Mouse (Mus musculus) testis, postnatal 14 days (tissue): Measurements from ENCODE around the gene Lsm14b.

Source experiments
- DNase-seq: peaks from one replicate; pipeline ENCODE4 v3.0.0; 2021; ENCODE audit warnings: low spot score

Gene Lsm14b

DNA sequence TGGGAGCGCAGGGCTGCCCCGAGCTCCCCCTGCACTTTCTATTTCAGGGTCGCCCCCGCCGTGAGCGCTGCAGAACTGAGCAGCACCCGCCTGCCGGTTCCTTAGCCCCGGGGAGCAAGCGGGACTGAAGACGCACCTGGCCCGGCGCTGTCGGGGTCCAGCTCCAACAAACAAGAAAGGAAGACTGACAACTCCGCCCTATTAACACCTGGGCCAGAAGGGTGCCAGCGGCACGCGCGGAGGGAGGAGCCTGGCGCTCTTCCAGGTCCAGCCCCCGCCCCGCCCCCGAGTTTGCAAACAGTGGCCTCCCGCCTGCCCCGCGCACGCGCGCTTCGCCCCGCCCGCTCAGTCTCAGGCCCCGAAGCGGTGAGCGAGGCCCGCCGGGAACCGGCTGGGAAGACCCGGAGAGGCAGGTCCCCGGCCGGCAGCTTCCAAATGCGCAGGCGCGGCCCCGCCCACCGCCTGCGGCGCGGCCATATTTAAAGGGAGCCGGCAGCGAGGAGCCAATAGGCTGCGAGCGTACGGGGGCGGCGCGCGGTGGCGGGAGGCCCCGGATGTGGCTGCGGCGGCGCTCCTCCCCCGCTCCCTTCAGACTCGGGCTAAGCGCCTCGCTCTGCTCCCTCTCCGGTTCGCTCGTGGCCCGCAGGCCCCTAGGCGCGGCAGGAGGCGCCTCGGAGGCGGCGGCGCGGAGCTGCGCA is at the start of gene Lsm14b:
TSS of gene Lsm14b (plus strand) at position 587 of the 698 bp plus-strand sequence.
- DNase-seq = peak; percentile 99

DNA sequence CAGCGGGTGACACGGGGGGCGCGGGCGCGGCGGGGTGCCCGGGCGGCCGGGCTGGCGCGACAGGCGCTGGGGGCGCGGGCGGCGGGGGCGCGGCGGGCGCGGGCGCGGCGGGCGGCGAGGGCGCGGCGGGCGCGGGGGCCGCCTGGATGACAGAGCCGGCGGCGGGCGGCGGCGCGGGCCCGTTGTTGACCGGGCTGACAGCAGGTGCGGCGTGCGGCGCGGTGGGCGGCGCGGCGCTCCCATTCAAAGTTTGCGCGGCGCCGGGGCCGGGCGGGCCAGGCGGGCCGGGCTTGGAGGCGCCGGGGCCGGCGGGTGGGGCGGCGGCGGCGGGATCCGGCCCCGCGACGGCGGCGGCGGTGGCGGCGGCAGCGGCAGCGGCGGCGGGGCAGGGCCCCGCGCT is 48.9 kb upstream of the Lsm14b start:
- no peak for DNase-seq

DNA sequence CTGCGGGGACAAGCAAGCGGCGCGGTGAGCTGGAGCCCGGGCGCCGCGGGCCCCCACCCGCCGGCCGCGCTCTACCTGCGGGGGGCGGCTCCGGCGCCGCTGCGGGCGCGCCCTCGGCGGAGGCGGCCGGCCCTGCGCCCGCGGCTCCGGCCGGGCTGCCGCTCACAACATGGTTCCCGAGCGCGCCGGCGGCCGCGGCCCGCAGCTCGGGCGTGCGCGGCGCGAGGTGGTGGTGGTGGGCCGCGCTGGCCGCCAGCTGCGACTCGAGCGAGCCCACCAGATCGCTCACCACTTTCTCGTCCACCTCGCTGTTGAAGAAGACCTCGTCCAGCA is 48.5 kb upstream of the Lsm14b start:
- DNase-seq = no peak

DNA sequence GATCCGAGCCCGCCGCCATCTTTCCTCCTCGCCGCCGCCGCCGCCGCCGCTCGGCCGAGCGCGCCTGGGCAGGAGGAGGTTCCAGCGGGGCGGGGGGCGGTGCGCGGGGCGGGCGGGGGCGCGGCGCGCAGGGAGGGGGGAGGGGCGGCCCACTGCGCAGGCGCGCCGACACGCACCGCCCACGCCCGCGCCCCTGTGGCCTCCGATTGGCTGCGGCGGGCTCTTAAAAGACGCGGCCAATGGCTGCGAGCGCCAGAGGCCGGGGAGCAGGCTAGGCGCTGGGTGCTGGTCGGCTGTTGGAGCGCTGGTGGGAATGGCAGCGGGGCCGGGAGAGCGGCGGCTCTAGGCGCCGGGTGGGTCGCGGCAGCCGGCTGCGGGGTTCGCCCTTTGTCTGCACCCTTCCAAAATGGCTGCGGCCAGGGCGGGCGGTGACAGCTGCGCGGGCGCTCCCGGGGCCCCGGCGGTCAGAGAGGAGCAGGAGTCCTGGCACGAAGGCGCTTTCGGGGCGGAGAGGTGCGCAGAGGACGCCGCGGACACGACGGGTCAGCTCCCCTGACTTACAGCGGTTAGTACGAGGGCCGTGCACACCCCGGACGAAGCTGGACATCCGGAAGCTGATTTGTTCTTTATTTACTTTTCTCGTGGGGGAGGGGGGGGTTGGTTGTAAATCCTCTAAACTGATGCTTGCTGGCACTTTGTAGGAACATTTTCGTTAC is 48.0 kb upstream of the Lsm14b start, which contains the start of gene Taf4:
TSS of gene Taf4 (minus strand) at position 19 of the 716 bp plus-strand sequence.
- peak; percentile 93 for DNase-seq

DNA sequence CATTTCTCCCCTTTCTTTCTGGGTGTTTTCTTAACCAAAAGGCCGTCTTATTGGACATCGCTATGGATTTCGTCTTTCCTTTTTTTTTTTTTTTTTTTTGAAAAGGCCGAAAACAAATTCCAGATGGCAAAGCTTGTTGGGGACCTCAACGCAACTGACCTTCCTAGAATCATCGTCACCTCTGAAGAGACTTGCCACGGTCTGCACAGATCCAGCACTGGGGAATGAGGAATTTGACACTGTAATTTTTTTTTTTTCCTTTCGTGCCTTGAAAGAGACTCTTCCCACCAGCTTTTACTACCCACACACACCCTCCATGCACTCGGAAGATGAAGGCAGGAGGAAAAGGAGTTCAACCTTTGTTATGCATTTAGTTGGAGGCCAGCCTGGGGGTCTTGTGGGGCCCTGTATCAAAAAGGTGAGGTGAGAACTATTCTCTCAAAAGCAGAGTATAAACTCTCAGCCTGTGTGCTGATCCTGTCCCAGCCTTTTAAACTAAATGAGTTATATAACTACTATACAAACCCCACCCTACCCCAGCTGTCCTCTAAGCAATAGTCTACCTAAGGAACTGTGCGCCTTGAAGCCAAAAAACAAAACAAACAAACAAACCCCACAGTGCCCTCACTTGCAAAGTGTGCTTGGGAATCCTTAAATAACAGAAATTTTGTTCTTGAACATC is 47.3 kb upstream of the Lsm14b start:
- DNase-seq = no peak

DNA sequence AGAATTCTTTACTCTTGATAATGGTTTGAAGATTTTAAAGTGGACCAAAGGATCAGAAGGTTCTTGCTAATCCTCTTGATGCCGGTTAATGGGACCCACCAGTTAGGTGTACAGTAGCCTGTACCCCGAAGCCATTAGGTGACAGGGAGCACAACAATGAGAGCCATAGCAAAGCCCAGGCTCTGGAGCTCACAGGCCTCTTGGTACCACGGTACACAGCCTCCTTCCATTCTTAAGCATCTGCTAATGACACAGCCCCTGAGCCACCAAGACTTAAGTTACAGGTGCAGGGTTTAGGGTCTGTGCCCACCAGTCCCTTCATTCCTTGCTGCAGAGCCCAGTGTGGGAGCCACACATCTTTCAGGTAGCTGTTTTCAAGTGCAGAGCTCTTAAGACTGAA is 46.5 kb upstream of the Lsm14b start:
- no peak for DNase-seq

DNA sequence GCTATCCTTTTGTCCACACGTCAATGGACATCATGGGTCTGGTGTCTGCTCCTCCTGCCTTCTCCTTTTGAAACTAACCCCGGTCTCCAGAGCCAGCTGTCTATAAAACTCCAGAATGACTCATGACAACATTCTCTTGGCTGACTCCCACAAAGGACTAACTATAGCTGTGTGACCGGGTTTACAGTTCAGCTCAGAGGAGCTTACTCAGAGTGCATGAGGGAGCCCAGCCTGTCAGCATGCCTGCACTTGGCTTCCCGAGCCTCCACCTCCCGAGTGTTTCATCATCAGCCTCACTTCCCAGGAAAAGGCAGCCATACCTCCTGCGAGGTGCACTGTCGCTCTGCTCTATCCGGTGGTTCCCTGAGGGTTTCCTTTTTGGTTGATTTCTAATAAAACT is 45.0 kb upstream of the Lsm14b start:
- no peak for DNase-seq

DNA sequence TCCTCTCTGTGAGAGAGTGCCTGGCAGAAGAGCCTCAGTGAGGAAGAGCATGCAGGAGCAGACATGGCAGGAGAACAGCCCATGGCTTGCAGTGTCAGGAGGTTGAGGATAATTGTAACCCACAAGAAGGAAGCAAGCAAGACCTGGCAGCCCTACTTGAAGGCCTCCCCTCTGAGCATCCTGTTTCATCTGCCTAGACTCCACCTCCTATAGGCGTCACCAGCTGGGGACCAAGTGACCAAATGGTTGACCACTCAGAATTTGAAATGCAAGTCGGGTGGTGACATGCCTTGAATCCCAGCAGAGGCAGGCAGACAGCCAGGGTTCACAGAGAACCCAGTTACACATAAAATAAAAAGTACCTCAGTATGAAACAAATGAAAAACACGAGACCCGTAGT is 44.2 kb upstream of the Lsm14b start:
- no peak for DNase-seq

DNA sequence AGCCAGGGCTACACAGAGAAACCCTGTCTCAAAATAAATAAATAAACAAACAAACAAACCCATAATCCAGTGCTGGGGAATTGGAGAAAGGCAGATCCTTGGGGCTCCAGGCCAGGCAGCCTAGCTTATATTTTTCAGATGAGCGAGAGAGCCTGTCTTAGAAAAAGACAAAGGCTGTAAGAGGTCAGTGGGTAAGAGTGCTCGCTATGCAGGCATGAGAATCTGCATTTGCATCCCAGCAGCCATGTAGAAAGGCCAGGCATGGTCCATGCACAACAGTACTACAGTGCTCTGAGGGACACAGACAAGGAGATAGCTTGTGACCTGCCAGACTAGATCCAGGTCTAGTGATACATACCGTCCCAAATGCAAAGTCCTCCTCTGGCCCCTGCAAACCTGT is 42.1 kb upstream of the Lsm14b start:
- no peak for DNase-seq

DNA sequence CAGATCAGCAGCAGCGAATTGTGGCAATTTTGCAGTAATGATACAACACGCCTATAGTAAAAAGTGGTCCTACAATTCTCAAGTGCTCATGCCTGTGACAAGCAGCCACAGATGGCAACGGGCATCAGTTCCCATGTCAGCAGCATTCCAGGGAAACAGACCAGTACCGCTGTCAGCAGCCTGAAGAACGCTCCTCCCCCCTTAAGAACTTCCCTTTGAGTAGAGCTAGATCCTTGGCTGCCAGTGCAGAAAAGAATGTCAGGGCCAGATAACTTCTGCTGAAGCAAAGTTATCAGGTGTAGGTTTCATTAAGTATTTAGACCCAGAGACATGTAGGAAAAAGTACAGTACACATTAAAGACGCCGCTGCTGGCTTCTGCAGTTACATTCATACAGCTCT is 40.0 kb upstream of the Lsm14b start:
- DNase-seq = no peak

DNA sequence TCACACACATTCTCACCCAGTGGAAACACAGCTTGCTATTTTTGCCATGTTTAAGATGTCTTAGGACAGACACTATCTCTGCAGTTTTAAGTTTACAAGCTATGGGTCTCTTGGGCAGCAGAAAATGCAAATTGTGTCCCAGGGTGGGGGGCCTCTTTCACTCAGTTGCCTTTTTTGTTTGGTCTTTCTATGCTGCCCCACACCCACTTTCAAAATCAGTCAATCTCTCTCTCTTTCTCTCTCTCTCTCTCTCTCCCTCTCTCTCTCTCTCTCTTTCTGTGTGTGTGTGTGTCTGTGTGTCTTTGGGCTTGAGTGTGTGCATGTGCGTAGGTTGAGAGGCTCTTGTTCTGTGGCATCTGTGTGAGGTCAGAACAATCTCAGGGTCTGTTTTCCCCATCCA is 39.1 kb upstream of the Lsm14b start:
- no peak for DNase-seq

DNA sequence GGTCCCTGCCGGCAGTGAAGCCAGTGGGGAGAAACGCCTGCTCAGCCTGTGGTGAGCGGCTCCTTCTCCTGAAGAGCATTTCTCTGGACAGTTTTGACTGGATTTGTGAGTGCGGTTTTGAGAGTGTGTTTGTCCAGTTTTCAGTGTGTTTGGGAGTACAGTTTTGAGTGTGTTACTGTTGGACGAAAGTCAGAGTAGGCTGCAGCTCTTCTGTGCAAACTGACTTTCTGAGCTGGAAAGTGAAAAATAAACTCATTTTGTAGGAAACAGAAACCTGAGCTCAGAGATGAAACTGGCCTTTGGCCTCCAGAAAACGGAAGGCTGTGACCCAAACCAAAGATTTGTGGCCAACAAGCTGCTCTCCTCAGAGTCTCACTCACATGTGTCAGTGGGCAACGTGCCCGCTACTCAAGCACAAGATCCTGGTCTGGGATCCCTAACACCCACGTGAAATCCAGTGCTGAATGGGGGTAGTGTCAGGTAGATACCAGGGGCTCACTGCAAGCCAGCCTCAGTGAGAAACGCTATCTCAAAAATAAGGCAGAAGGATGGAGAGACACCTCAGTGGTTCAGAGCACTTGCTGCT is 38.3 kb upstream of the Lsm14b start:
- no peak for DNase-seq

DNA sequence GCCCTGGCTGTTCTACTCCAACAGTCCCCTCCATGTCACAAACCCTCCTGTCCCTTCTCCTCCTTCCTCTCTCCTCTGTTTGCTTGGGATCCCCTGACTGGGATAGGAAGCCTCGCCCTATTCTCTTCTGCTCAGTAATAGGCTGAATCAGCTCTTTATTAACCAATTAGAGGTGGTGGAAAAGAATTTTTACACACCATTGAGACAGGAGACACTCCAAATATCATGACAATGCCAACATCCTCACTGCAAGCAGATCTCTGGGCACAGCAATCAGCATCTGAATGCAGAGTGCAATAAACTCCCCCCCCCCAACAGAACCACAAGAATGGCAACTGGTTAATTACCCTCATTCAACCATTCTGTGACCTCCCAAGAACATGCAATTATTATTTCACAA is 35.7 kb upstream of the Lsm14b start:
- DNase-seq = no peak

DNA sequence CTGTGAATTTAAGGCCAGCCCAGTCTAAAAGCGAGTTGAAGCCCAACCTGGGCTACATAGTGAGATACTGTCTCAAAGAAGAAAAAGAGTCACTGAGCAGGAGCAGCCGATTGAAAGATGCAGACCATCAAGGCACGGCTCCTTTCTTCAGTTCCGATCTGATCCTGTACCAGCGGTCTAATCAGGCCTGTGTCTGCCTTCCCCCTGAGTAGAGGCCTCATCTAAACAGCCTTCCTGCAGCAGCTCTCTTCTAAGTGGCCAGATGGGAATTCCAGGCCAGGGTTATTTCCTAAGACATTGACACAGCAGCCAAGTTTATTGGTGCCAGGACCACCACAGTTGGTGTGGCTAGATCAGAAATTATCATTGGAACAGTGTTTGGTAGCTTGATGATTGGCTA is 31.7 kb upstream of the Lsm14b start:
- no peak for DNase-seq

DNA sequence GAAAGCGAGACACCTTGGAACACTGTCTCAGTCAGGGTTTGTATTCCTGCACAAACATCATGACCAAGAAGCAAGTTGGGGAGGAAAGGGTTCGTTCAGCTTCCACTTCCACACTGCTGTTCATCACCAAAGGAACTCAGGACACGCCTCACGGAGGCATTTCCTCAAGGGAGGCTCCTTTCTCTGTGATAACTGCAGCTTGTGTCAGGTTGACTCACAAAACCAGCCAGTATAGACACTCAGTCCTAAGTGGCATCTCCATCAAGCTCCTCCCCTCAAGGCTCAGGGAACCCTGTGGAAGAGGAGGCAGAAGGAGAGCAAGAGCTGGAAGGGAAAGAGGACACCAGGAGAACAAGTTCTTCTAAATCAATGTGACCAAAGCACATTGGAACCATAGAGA is 26.4 kb upstream of the Lsm14b start:
- DNase-seq = no peak

DNA sequence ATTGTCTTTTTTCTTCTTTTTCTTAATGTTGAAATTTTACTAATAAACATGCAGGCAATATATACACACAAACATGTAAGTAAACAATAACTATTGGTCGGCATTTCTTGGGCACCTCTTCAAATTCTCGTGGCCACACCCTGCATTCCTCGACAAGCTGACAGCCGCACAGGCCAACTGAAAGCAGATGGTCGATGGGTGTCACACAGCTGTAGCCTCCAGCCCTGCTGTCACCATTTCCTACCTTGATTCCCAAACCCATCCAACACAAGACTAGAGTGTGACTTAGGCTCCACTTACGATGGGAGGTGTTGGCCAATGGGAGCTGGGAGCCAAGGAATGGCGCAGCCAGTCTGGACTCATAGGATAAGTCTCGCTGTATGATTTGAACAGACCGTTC is 23.2 kb upstream of the Lsm14b start:
- no peak for DNase-seq

DNA sequence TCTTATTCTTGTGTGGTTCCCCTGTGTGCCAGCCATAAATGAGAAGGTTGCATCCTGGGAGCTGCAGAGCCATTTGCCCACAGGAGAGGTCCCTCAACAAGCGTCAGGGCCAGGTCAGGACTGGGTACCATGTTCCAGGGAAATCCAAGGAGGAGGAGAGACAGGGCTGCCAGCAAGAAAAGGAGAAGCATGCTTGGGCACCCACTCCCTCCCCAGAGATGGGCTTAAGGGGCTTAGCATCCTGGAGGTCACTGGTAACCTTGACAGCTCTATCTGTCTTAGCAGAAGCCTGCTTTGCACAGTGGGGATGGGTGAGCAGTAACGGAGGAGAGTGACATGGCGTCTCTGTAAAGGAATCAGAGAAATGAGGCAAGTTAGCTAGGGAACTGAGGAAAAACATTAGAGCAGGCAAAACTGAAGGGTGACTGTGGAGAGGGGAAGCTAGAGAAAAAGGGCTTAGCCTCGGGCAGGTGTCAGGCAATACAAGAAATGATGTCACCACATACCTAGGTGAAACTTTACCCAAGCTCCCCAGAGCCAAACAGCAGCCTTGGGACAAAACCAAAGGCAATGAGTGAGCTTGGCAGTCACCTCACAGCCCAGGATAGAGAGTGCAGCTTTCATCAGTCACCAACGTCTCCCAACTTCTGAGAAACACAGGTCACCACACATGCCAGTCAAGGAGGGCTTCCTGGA is 19.0 kb upstream of the Lsm14b start:
- DNase-seq = no peak

DNA sequence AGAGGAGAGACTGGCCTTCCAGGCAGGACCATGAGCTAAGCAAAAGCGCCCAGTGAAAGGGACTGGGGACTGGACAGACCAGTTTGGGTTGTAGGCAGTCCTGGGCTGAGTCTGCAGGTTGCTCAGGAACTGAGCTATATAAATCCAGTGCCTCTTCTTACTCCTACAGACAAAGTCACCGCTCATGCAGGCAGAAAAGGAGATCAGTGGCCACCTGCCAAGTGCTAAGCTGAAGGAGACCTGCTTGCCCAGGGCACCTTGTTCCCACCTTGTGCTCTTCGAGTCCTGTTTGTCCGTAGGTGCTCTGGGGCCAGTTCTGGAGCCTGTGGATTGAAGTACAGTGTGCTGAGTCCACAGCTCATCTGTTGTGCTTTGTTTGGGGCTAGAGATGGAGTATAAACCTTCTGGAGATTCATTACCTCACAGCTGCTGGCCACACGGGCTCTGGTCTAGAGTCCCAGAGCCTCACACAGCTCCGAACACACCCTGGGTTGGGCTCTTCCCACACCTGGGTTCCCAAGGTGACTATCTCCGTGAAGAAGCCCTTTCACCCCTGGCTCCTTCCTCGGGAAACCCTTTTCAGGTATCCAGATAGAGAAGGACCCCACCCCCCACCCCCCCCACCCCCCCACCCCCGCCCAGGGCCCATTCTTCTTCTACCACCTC is 18.3 kb upstream of the Lsm14b start:
- peak; percentile 10 for DNase-seq

DNA sequence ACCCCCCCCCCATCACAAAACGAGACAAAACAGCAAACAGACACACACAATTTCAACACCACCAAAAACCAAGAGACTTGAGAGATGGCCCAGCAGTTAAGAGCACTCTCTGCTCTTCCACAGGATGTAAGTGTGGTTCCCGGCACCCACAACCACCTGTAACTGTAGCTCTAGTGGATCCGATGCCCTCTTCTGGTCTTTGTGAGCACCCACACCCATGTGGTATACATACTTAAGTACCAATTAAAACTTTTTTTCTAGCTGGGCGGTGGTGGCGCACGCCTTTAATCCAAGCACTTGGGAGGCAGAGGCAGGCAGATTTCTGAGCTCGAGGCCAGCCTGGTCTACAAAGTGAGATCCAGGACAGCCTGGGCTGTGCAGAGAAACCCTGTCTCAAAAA is 14.1 kb upstream of the Lsm14b start:
- DNase-seq = no peak

DNA sequence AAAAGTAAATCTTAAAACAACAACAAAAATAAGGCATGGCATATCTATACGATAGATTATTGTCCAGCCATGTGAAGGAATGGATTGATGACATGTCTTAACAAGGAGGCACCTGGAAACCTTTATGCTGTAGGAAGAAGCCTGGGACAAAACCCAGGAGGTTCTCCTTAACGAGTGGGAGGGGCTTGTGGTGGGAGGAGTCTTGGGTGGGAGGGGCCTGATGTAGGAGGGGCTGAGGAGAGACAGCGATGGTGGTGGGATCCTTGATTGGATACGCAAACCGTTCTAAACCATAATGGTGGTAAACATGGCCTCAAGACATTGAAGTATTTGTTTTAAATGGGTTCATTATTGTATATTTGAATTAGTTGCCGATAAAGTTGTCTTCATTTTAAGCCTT is 13.4 kb upstream of the Lsm14b start:
- DNase-seq = peak; percentile 73

DNA sequence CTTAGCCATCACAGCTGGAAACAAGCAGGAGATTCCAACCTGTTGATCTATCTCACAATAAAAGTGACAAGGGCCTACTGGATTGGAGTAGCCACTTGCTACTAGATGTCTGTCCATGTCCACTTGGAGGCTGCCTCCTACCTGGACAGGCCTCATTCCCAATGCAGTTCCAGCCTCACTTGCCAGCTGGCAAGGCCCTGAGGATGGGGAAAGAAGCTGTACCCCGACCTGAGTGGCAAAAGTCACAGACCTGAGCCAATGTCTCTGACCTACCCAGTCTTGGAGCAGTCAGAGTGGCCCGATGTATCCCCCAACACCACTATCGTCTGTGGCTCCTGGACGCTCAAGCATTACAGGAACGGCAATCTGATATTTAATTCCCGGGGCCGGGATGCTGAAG is 11.1 kb upstream of the Lsm14b start:
- DNase-seq = no peak

DNA sequence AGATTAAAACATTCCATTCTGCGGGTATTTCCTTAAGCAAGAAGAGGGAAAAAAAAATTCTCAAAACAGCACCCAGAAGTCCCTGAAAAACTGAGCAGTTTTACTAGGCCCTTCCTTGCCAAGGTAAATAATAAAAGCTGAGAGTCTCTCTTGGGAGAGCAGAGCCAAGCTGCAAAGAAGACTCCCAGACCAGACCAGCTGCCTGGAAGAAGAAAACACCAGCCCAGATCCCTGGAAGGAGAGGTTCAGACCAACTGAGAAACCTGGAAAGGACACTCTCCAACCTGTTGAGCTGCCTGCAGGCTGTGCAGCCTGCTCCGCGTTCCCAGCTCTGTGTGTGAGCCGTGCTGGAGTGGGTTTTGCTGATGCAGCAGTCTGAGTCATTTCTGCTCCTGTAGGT is 7.2 kb upstream of the Lsm14b start:
- DNase-seq = no peak
